In genomic region chr7:84679264-84679663, GRCm38 (mm10) we compare ENCODE assay signal across 8 mouse cellular contexts. TPM values are rescaled to one million over a fixed set of nuclear protein-coding genes. Genes with fewer than 3 reads are reported as not detected.
A peak's percentile ranks its signal among the peaks of the same experiment; 100 is the strongest.
DNase-seq lines count a peak whose midpoint lies in the region; ATAC-seq lines count a peak whose summit lies in the region.

No protein-coding gene starts in this region.

- peak overlapping the region; percentile 43 for H3K4me3 ChIP-seq in hindbrain, embryonic 11.5 days (ENCODE audit: low read depth, low read length)
- H3K4me3 ChIP-seq in lung, embryonic 16.5 days (ENCODE audit: low read length) = peak overlapping the region; percentile 44

- H3K36me3 ChIP-seq in hindbrain, embryonic 11.5 days (ENCODE audit: control insufficient read depth, insufficient read depth, low read length) = no peaks in the 10 kb centered on the region
- no peaks in the 10 kb centered on the region for H3K36me3 ChIP-seq in lung, embryonic 16.5 days (ENCODE audit: control insufficient read depth, insufficient read depth, low read length)

- 0 out of 2 replicates have a peak overlapping the region, but pooled peaks have one; percentile 12 for H3K4me2 ChIP-seq in hindbrain, embryonic 11.5 days (replicated peaks; ENCODE audit: low read depth, low read length)
- H3K4me2 ChIP-seq in lung, embryonic 16.5 days (ENCODE audit: low read depth, low read length) = no peak overlapping the region; the same call in 1 of the 2 replicates

- WGBS in hindbrain, embryonic 11.5 days = 2% methylated on average over 4 of the region's 4 CpGs
- 0% methylated on average over 4 of the region's 4 CpGs for WGBS in lung, embryonic 16.5 days

- peak overlapping the region; percentile 34; the same call in 1 of the 2 replicates for H3K9ac ChIP-seq in hindbrain, embryonic 11.5 days (ENCODE audit: low read depth, low read length)
- H3K9ac ChIP-seq in lung, embryonic 16.5 days (ENCODE audit: low read length) = no peak overlapping the region

- H3K4me1 ChIP-seq in hindbrain, embryonic 11.5 days (replicated peaks; ENCODE audit: control insufficient read depth, insufficient read depth, low read length) = no peaks in the 10 kb centered on the region
- peaks cover 7% of the 10 kb centered on the region for H3K4me1 ChIP-seq in lung, embryonic 16.5 days (replicated peaks; ENCODE audit: control insufficient read depth, insufficient read depth, low read length)

- peak; percentile 95 for ATAC-seq in hindbrain, embryonic 11.5 days (ENCODE audit: low FRiP score)
- ATAC-seq in lung, embryonic 16.5 days (ENCODE audit: low read depth) = peak; percentile 99

- no peaks in the 10 kb centered on the region for H3K27me3 ChIP-seq in hindbrain, embryonic 11.5 days (ENCODE audit: control insufficient read depth, insufficient read depth, low read length)
- no peaks in the 10 kb centered on the region for H3K27me3 ChIP-seq in lung, embryonic 16.5 days (ENCODE audit: control insufficient read depth, insufficient read depth, low read depth, low read length)

- H3K27ac ChIP-seq in hindbrain, embryonic 11.5 days (ENCODE audit: low read depth, low read length) = no peak overlapping the region
- no peak overlapping the region for H3K27ac ChIP-seq in lung, embryonic 16.5 days (ENCODE audit: low read length)

- DNase-seq in R1 (ENCODE audit: low read depth, low spot score) = peak; percentile 86
- peak; percentile 79 for DNase-seq in cerebellum, postnatal 10 days
- peak; percentile 81 to 91 for DNase-seq in frontal cortex, adult 2 months (ENCODE audit: extremely low spot score in 1 of 2, low spot score in 1 of 2)
- DNase-seq in hindbrain, embryonic 11.5 days (ENCODE audit: low spot score) = peak; percentile 70
- DNase-seq in layer of hippocampus, adult 9-10 months (ENCODE audit: low spot score) = peak; percentile 67
- peak; percentile 46 for DNase-seq in ovary, postnatal 36 days (ENCODE audit: low spot score)
- DNase-seq in thymus, postnatal 36 days = peak; percentile 53 to 65

- H3K9me3 ChIP-seq in hindbrain, embryonic 11.5 days (ENCODE audit: control insufficient read depth, low read length) = no peaks in the 10 kb centered on the region
- no peaks in the 10 kb centered on the region for H3K9me3 ChIP-seq in lung, embryonic 16.5 days (ENCODE audit: control insufficient read depth, low read length)

RNA-seq across cellular contexts. Expression of gene Zfand6, which starts 10.5 kb away (rescaled TPM):
- 83.8 and 111 TPM in 2 replicates for polyA plus RNA-seq in frontal cortex, adult 2 months (2012; rRNA removed)
- 208 and 230 TPM in 2 replicates for polyA plus RNA-seq in hindbrain, embryonic 11.5 days (2014; fragmentation: Nextera tagmentation; extraction: Ambion mirVana)
- polyA plus RNA-seq in lung, embryonic 16.5 days (2015; fragmentation: Nextera tagmentation; extraction: Ambion mirVana) = 185 and 186 TPM in 2 replicates
